Mouse (Mus musculus): ENCODE results near the gene Eppin. TPM values are rescaled to one million over a fixed set of nuclear protein-coding genes. Genes with fewer than 3 reads are reported as not detected.

The Eppin gene
- total RNA-seq, 2 experiments from 2014 or later: not detected

DNA sequence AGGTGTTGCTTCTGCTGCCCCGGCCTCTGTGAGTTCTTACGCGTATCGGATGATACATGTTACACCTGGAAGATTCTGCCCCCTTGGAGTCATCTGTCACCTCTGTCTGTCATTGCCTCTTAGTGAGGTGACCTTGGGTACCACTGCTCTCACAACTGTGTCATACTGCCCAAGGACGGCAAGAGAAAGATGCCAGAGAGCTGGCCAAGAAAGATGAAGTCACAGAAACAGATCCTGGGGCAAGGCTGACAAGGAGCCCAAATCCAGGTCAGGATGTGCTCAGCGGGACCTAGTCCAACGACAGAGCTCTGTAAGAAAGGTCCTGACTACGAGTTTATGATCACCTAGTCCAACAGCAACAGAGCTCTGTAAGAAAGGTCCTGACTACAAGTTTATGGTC, 33.3 kb downstream of the Eppin start:
- peak; percentile 59 to 60 for DNase-seq

DNA sequence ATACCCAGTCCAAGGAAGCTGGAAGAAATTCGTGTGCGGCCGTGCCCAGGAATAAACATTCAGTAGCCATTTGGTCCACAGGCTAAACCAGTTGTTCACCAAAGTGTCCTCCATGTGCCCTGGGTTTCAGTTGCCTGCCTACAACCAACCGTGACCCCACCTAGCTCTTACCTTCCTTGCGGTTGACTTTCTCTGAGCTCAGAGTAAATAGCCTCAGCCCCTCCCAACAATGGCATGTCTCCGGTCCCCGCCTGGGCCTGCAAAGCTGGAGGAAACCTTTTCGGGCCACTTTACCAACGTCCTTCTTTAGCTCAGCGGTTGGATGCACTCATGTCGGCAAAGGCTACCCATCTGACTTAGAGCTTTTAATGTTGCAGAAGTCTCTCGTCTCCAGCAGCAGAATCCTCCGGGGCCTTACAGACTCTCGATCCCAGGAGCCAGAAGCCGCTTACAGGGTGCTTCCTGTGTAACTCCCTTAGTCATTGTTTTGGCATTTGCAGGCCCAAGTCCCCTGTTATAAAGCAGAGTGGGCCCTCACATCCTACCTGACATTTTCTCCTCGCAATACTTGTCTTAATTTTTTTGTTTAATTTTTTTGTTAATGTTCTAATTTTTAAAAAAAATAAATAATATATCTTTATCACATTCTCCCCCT, 34.3 kb downstream of the Eppin start:
- no peak for DNase-seq

DNA sequence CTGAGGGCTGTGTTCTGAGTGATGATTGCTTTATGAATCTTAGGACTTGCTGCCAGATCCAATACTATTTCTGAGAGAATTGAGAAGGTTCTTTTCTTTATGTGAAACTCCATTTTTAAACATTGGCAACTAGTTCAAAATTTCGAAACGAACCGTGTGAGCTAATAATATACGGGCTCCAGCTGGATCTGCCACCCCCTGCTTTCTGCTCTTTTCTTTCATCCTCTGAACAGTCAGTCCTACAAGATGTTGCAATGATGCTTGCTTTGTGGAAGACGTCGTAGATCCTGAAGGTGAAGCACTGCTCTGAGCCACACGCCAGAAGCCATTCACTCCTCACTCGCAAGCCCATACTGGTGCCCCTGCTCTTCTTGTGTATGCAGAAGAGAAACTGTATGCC, 35.0 kb downstream of the Eppin start:
- DNase-seq: no peak

DNA sequence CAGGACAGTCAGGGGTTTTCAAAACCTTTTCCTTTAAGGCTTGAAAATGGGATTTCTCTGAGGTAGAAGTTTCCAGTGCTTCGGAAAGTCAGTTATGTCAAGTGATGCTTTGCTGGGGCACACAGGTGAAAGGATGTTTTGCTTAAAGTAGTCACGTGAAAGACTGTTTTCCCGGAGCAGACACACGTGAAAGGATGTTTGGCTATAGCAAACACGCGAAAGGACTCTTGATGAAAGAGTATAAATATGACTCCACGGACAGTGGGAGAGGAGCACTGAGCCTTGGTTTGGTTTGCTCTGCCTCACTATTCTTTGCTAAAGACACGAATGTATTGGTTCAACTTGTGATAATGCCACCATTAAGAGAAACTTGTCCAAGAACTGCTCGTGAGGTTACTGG, 41.9 kb downstream of the Eppin start:
- no peak for DNase-seq

DNA sequence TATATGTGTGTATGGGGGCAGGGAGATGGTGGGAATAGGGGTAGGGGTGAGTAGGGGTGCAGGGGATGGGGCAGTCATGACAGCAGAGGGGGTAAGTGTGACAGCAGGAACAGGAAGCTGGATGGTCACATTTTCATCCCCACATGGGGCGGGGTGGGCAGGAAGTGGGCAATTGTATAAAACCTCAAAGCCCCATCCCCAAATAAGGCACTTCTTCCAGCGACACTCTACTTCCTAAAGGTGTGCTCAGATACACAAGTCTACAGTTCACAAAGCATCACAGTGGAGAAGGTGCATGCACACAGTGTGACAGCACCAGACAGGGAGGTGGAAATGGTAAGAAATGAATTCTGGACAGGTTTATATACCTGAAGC, 42.5 kb downstream of the Eppin start:
- DNase-seq: no peak

DNA sequence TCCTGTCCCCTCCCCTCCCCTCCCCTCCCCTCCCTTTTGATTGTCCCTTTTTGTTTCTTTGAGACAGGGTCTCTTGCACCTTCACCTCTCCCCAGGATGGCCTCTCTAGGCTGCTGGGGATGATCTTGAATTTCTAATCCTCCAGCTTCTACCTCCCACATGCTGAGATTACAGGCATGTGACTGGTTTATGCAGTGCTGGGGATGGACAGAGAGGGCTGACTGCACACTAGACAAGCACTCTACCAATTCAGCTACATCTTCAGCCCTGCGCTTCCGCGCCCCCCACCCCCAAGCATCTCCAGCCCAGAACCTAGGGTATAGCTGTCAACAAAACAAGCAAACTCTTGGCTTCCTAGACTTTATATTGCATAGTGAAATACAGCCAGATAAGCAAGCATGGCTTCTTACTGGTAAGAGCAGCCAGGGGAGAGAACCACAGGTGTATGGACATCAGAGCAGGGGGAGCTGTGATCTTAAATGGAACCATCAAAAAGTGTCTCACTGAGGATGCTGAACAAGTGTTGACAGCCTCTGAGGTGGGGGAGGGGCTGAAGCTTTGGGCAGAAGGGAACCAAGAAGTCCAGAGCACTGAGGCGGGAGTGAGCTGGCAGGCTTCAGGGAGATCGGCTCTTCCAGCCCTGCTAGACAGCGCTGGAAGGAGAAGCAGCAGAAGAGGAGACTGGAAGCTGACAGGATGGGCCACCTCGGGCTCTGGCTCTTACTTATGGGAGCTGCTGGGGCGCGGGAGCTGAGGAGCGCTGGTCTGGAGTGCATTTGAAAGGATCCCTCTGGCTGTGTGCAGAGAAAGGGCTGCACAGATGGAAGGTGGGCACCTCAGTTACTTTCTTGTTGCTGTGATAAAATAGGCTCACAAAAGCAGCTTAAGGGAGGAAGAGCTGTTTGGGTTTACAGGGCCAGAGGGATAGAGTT, 43.2 kb downstream of the Eppin start:
- DNase-seq: no peak

DNA sequence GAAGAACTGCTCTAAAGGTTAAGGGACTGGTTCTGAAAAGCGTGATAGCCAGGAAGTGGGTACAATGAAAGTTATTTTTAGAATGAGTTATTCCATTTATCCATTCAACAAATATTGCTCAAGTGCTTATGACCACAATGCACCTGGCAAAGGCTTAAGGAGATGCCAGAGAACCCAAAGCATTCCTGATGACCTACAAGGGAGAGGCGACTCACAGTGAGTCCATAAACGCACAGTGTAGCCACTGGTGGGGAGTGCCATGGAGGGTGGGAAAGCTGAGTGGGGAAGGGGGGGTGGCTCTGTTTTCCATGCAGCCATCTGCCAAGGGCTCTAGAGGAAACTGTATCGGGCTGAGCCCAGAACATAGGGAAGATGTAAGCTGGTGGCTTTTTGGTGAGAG, 44.1 kb downstream of the Eppin start:
- DNase-seq: no peak

DNA sequence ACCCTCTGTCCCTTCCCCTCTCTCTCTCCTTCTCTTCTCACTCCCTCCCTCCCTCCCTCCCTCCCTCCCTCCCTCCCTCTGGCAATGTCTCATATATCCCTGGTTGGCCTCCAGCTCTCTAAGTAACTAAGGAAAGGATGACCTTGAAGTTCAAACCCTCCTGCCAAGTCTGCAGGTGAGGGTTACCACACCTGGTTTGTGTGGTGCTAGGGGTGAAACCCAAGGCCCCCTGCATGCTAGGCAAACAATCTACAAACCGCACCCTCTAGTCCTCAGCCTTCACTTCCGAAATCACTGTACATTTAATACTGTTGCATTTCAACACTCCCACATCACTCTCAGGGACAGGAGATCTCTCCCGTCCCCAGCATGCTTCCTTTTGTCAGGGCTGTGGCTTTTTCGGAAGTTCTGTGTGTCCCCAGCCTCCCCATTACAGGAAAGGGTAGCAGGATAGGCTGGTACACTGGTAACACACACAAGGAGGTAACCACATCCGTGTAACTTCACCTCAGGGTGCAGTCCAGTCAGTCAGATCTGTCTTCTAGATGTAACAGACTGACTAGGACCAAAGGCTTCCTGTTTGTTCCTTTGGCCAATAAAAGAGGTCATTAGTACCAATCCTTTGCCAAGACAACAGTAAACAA, 48.8 kb downstream of the Eppin start:
- DNase-seq: no peak

DNA sequence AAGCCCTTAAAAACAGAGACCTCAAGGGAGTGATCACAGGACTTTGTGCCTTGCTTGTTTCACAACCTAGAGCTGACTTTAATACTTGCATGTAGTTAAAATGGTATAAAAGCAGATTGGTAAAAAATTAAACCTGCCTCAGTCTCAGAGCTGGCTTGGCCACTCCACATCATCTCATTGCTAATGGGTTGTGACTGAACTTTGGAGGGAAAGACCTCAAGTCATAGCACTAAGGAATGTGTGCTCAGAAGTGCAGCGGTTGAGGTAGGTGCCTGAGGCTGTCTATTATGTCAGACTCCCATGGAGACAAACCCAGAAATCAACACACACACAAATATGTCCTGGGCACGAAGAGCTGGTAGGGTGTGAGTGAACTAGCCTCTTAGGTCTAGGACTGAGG, 49.6 kb downstream of the Eppin start:
- no peak for DNase-seq

DNA sequence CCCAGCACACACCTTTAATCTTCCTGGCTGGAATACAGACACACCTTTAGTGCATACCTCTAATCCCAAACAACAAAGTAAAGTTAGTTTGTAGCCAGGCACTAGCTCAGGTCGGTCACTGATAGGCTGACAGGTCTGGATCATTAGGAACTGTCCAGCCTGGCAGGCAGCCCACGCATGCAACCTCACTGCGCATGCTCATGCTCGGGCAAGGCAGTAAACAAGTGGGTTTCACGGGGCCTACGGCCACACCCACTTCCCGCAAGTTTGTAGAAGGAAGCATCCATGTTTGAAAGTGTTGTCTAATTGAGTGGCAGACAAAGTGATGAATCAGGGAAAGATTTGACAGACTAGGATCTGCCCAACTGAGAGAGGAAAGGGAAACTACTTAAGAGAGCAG, 50.8 kb downstream of the Eppin start:
- no peak for DNase-seq

DNA sequence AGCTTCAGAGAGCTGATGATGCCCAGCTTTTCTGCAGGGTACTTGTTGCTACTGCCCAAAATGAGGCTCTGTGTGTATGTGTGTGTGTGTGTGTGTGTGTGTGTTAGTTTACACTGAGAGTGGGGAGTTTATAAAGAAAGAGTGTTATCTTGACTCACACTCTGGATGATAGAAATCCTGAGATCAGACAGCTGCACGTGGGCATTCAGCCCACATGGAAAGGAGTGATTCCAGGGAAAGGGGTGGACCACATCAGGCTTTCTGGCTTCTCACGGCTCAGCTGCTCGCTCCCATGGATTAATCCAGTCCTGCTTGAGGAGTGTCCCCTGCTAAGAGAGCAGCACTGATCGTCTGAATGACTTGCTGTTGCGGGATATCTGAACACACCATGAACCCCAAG, 51.3 kb downstream of the Eppin start:
- no peak for DNase-seq

DNA sequence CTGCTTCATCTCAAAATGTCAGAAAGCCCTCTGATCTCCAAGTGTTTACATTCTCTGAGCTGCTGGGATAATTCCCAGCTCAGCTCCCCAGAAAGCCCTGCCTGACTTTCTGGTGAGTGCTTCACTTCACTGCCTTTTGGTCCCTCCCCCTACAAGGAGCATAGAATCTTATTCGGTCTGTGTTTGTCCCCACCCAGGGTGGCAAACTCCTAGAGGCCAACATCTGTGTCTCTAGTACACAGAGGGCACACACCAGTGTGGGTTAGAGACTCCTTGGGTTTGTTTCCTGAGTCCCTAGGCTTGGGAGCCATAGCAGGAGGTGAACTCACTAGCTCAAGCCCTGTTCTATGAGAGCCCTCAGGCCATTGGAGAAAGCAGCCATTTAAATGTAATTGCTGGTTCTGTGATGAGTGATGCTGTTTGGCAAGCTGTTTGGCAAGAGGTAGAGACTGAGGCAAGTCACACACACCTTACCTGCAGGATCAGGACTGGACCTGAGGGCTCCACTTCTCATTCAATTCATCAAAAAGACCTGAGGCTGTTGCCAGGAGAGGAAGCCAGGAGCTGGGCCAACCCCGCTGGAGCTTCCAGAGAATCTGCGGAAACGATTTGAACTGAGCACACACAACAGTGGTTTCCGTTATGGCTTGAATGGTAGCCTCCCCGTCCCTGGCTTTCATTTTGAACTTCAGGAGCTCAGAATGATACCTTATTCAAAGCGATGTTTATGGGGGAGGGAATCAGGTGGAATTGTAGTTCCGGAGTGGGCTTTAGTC, 52.6 kb downstream of the Eppin start:
- no peak for DNase-seq

Other genes with a start within 250 kb of the Eppin start
- gene Slpi, start 204.5 kb downstream of the Eppin start, total RNA-seq (2021): 10 to 100 TPM; 17.0 to 18.0 TPM
- gene Rbpjl, start 190.5 kb downstream of the Eppin start, total RNA-seq (2021): not detected
- 1 to 10 TPM in 1 of 2 experiments, under 1 TPM in 1; 0.92 to 1.4 TPM for gene Matn4, start 188.4 kb downstream of the Eppin start, total RNA-seq (2021)
- 100 to 1,000 TPM; 116 to 144 TPM for gene Sdc4, start 149.7 kb downstream of the Eppin start, total RNA-seq (2021)
- 10 to 100 TPM; 28.3 to 33.2 TPM for gene Sys1, start 136.6 kb downstream of the Eppin start, total RNA-seq (2021)
- gene Gm20458, start 132.6 kb downstream of the Eppin start, total RNA-seq (2021): 1 to 10 TPM; 5.0 to 8.4 TPM
- gene Trp53tg5, start 119.9 kb downstream of the Eppin start, total RNA-seq (2021): not detected
- gene Dbndd2, start 107.5 kb downstream of the Eppin start, total RNA-seq (2021): 10 to 100 TPM in 1 of 2 experiments, 1 to 10 TPM in 1; 8.0 to 12.5 TPM
- gene Pigt, start 96.1 kb downstream of the Eppin start, total RNA-seq (2021): 10 to 100 TPM; 74.0 to 98.3 TPM
- not detected for gene Wfdc2, start 31.2 kb downstream of the Eppin start, total RNA-seq (2021)
- gene Spint3, start 20.1 kb downstream of the Eppin start, total RNA-seq (2021): not detected
- under 1 TPM in 1 of 2 experiments, not detected in 1; 0.40 TPM for gene Wfdc6a, start 8.1 kb downstream of the Eppin start, total RNA-seq (2021)
- gene Wfdc6b, start 19.9 kb upstream of the Eppin start, total RNA-seq (2021): not detected
- gene Wfdc8, start 20.0 kb upstream of the Eppin start, total RNA-seq (2021): not detected
- gene Wfdc16, start 45.2 kb upstream of the Eppin start, total RNA-seq (2021): not detected
- gene Wfdc10, start 62.5 kb upstream of the Eppin start, total RNA-seq (2021): not detected
- gene Wfdc9, start 63.0 kb upstream of the Eppin start, total RNA-seq (2021): not detected
- gene Wfdc11, start 80.5 kb upstream of the Eppin start, total RNA-seq (2021): not detected
- gene Wfdc13, start 91.5 kb upstream of the Eppin start, total RNA-seq (2021): not detected
- gene Spint4, start 104.9 kb upstream of the Eppin start, total RNA-seq (2021): not detected
- not detected for gene Spint5, start 121.7 kb upstream of the Eppin start, total RNA-seq (2021)
- under 1 TPM; 0.26 to 0.36 TPM for gene Wfdc3, start 152.3 kb upstream of the Eppin start, total RNA-seq (2021)
- gene Dnttip1, start 152.4 kb upstream of the Eppin start, total RNA-seq (2021): 10 to 100 TPM; 39.8 to 44.2 TPM
- gene Ube2c, start 176.3 kb upstream of the Eppin start, total RNA-seq (2021): 10 to 100 TPM in 1 of 2 experiments, 1 to 10 TPM in 1; 7.0 to 10.4 TPM
- gene Tnnc2, start 186.4 kb upstream of the Eppin start, total RNA-seq (2021): under 1 TPM in 1 of 2 experiments, not detected in 1; 0.53 TPM
- 10 to 100 TPM; 29.2 to 35.3 TPM for gene Snx21, start 192.2 kb upstream of the Eppin start, total RNA-seq (2021)
- 10 to 100 TPM; 31.5 to 33.6 TPM for gene Acot8, start 211.3 kb upstream of the Eppin start, total RNA-seq (2021)
- gene Zswim3, start 211.5 kb upstream of the Eppin start, total RNA-seq (2021): 1 to 10 TPM; 4.0 to 4.7 TPM
- gene Zswim1, start 229.1 kb upstream of the Eppin start, total RNA-seq (2021): 10 to 100 TPM in 1 of 2 experiments, 1 to 10 TPM in 1; 9.3 to 10.2 TPM
- not detected for gene Spata25, start 234.9 kb upstream of the Eppin start, total RNA-seq (2021)
- 100 to 1,000 TPM; 105 to 112 TPM for gene Ctsa, start 239.3 kb upstream of the Eppin start, total RNA-seq (2021)
- 1 to 10 TPM; 2.1 to 2.5 TPM for gene Neurl2, start 239.9 kb upstream of the Eppin start, total RNA-seq (2021)